Mouse (Mus musculus) liver, adult 2 months (tissue): Measurements from ENCODE around the gene Dlec1.

ENCODE experiments used
- CTCF ChIP-seq: fragments of 200-500 bp; IDR thresholded peaks from 2 replicates; pipeline ENCODE4 v1.5.1; 2011; ENCODE audit warnings: low read depth, low read length, control low read depth
- POLR2A ChIP-seq: fragments of 200-500 bp; IDR thresholded peaks from 2 replicates; pipeline ENCODE4 v1.6.1; 2011; ENCODE audit warnings: low read length, control low read depth; ENCODE audit not compliant: insufficient read depth; ENCODE audit errors: extremely low read depth

GRCm38 (mm10) chr9:119128436-119129181 lies 26.3 kb downstream of the Dlec1 start:
- TF ChIP-seq POLR2A (no peak), CTCF (no peak)
